Mouse (Mus musculus): Measurements from ENCODE around the gene Trpc6.

GRCm38 (mm10) chr9:8703956-8704355 lies 160.0 kb downstream of the Trpc6 start:
- no peak for TF ChIP-seq POLR2A (IDR thresholded peaks at IDR 0.05; ENCODE audit: insufficient read depth, low read depth, low read length)
- no peak for TF ChIP-seq CTCF (IDR thresholded peaks at IDR 0.05; ENCODE audit: insufficient read depth, low read depth, low read length)
